Comparison of ENCODE assay signal across 1 mouse cellular context in the genomic region with DNA sequence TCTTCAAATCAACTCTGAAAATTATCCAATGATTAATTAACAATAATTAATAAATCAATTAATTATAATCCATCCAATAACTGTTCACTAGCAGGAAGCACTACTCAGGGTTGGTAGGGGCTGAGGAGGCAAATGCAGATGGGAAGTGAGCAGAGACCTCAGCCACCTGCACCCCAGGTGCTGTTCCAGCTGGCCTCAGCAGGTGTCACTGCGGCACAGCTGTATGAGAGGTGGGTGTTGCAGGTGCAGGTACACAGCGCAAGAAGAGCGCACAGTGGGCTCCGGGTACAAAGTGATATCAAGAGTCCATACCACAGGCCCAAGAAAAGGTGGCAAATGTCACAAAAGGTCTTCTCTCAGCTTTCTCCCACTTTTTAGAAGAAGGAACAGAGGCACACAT.
TF ChIP-seq lines count a peak whose summit lies in the region.

No protein-coding gene starts in this region.

TF ChIP-seq in CH12.LX, 34 proteins besides CTCF, POLR2A, EP300 and RAD21:
- TF ChIP-seq SMC3 (IDR thresholded peaks at IDR 0.05; ENCODE audit: low read depth, low read length) (peak; percentile 29; the same call in 1 of the 2 replicates), ELF1 (IDR thresholded peaks at IDR 0.05; ENCODE audit: low read depth, low read length) (no peak), TCF12 (IDR thresholded peaks at IDR 0.05; ENCODE audit: low read depth, low read length) (peak; percentile 47; the same call in 1 of the 2 replicates)
TF ChIP-seq in CH12.LX: peak in this region for 2.
